Mouse (Mus musculus): ENCODE data around the gene Tctex1d2.

GRCm38 (mm10) chr16:32390882-32391281 is 28.6 kb upstream of the Tctex1d2 start:
- TF ChIP-seq POLR2A (IDR thresholded peaks at IDR 0.05; ENCODE audit: low read depth, low read length) = no peak
- TF ChIP-seq CTCF (IDR thresholded peaks at IDR 0.05; ENCODE audit: extremely low read depth, insufficient read length, insufficient replicate concordance, low read depth, low read length) = no peak

Measured in small intestine, adult 2 months (tissue).